Mouse (Mus musculus) testis, adult 2 months (tissue): ENCODE measurements around the gene Zfp346.

ENCODE experiments used
- CTCF ChIP-seq: fragments of 200-500 bp; IDR thresholded peaks from 2 replicates; pipeline ENCODE4 v1.5.1; 2012; ENCODE audit warnings: low read depth, mild to moderate bottlenecking, inconsistent platforms, low read length, moderate library complexity; ENCODE audit not compliant: control insufficient read depth, insufficient read depth, insufficient replicate concordance
- POLR2A ChIP-seq: fragments of 200-500 bp; IDR thresholded peaks from 2 replicates; pipeline ENCODE4 v1.6.1; 2012; ENCODE audit warnings: low read depth, mild to moderate bottlenecking, inconsistent platforms, low read length, moderate library complexity; ENCODE audit not compliant: control insufficient read depth

DNA sequence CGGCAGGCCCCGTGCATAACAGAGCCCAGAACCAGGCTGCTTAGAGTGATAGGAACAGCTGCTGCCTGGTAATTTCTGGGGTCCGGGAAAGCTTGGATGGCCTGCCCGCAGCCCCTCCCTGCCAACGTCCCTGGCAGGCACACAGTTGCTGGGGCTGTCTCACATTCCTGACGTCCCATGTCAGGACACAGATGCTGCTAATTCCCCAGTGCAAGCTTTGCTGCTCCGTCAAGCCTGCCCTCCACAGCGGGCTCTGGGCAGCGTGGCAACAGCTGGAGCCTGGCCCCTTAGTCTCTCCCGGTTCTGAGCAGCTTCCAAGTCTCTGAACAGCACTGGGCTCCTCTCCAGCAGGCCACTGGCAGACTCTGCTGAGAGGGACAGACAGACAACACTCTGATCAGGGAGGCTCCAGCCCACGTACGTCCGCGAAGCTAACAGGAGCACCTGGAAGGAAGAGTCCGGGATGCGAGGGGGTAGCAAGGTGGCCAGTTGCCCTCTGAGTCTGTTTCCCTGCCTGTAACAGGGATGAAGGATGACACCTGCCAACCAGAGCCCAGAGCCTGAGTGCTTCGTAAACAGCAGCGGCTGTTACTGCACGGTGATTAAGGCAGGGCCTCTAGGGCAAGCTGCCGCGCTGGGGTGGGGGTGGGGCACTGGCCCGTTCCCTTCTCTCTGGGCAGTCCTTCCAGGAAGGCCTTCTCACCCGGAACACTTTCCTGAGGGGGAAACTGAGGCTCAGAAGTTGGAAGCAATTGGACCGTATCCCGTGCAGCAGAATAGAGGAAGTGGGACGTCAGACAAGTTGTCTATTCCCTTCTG, 66.6 kb downstream of the Zfp346 start:
- TF ChIP-seq CTCF (no peak), POLR2A (no peak)
